Mouse (Mus musculus) CH12.LX (cell line): Measurements from ENCODE around the gene Tmem164. TPM values are rescaled to one million over a fixed set of nuclear protein-coding genes. Genes with fewer than 3 reads are reported as not detected.

Experiments used
- DNase-seq: peaks from one replicate; pipeline ENCODE4 v3.0.0-alpha.2; 2013; ENCODE audit errors: extremely low read depth
- H3K27ac ChIP-seq: 2 replicates; pipeline ENCODE4 v1.5.1; 2012; ENCODE audit warnings: low read depth, mild to moderate bottlenecking, control low read depth, moderate library complexity; ENCODE audit not compliant: insufficient read depth
- H3K27me3 ChIP-seq: replicated peaks from 2 replicates; pipeline ENCODE3; 2012; ENCODE audit warnings: inconsistent platforms
- H3K36me3 ChIP-seq, 2 experiments: replicated peaks in 1 of 2; 2 replicates each; pipeline versions ENCODE3 to v1.6.1; 2012; ENCODE audit warnings: inconsistent platforms in 1 of 2, low read length in 1 of 2, mild to moderate bottlenecking in 1 of 2, mixed read lengths in 1 of 2, moderate library complexity in 1 of 2; ENCODE audit not compliant: control insufficient read depth in 1 of 2, insufficient read depth in 1 of 2
- H3K4me1 ChIP-seq, 2 experiments: 2 replicates each; pipeline ENCODE4 v1.6.1; 2012; ENCODE audit warnings: inconsistent platforms in 1 of 2, moderate library complexity in 1 of 2; ENCODE audit not compliant: insufficient read depth in 2 of 2, control insufficient read depth in 1 of 2
- H3K4me2 ChIP-seq: 2 replicates; pipeline ENCODE4 v1.6.1; 2012; ENCODE audit warnings: low read depth, mild to moderate bottlenecking, control low read depth; ENCODE audit not compliant: poor library complexity, insufficient read depth, severe bottlenecking
- H3K4me3 ChIP-seq, 3 experiments: fragments of 150-350 bp in 1 of 3; sonication (generic) in 1 of 3; replicated peaks in 1 of 3; 2 replicates each; pipeline versions ENCODE3 to v1.5.1; 2011 to 2012; ENCODE audit warnings: low read depth in 2 of 3, low read length in 2 of 3, mild to moderate bottlenecking in 2 of 3, moderate library complexity in 2 of 3, control low read depth in 1 of 3, improper control_type of control experiment in 1 of 3, inconsistent platforms in 1 of 3, mixed read lengths in 1 of 3; ENCODE audit not compliant: poor library complexity in 1 of 3
- H3K79me2 ChIP-seq: replicated peaks from 2 replicates; pipeline ENCODE4 v1.6.1; 2012; ENCODE audit warnings: mild to moderate bottlenecking, moderate library complexity; ENCODE audit not compliant: control insufficient read depth, poor library complexity, insufficient read depth, severe bottlenecking; ENCODE audit errors: extremely low read depth
- H3K9ac ChIP-seq: 2 replicates; pipeline ENCODE4 v1.6.1; 2012; ENCODE audit warnings: low read depth, mild to moderate bottlenecking, control low read depth, moderate library complexity; ENCODE audit not compliant: insufficient read depth
- H3K9me3 ChIP-seq: replicated peaks from 2 replicates; pipeline ENCODE3; 2012; ENCODE audit warnings: low read length, inconsistent platforms, mixed read lengths
- BHLHE40 ChIP-seq: IDR thresholded peaks from 2 replicates; pipeline ENCODE4 v1.6.1; 2011; ENCODE audit warnings: mild to moderate bottlenecking, low read depth, low read length, improper control_type of control experiment
- CTCF ChIP-seq, 2 experiments: IDR thresholded peaks in 1 of 2; conservative IDR thresholded peaks in 1 of 2; 2 replicates each; pipeline ENCODE4 v1.5.1; 2011 to 2012; ENCODE audit warnings: low read depth in 2 of 2, low read length in 2 of 2, improper control_type of control experiment in 1 of 2, inconsistent platforms in 1 of 2, mild to moderate bottlenecking in 1 of 2, moderate library complexity in 1 of 2
- E2F4 ChIP-seq: IDR thresholded peaks from 2 replicates; pipeline ENCODE4 v1.6.1; 2011; ENCODE audit warnings: low read depth, low read length, improper control_type of control experiment; ENCODE audit not compliant: insufficient replicate concordance
- ELF1 ChIP-seq: IDR thresholded peaks from 2 replicates; pipeline ENCODE4 v1.6.1; 2014; ENCODE audit warnings: low read depth, mild to moderate bottlenecking, inconsistent platforms, low read length, improper control_type of control experiment
- EP300 ChIP-seq: IDR thresholded peaks from 2 replicates; pipeline ENCODE4 v1.6.1; 2011; ENCODE audit warnings: low read length, improper control_type of control experiment
- ETS1 ChIP-seq: conservative IDR thresholded peaks from 2 replicates; pipeline ENCODE4 v1.6.1; 2012; ENCODE audit warnings: low read depth, mild to moderate bottlenecking, inconsistent platforms, low read length, improper control_type of control experiment, moderate library complexity
- GABPA ChIP-seq: IDR thresholded peaks from 2 replicates; pipeline ENCODE4 v1.6.1; 2012; ENCODE audit warnings: low read depth, low read length, improper control_type of control experiment, inconsistent platforms; ENCODE audit not compliant: insufficient replicate concordance
- HCFC1 ChIP-seq: IDR thresholded peaks from 2 replicates; pipeline ENCODE4 v1.6.1; 2012; ENCODE audit warnings: low read depth, mild to moderate bottlenecking, inconsistent platforms, low read length, improper control_type of control experiment
- IRF4 ChIP-seq: IDR thresholded peaks from 2 replicates; pipeline ENCODE4 v1.6.1; 2014; ENCODE audit warnings: low read depth, mild to moderate bottlenecking, inconsistent platforms, low read length, improper control_type of control experiment
- JUND ChIP-seq: conservative IDR thresholded peaks from 2 replicates; pipeline ENCODE4 v1.6.1; 2011; ENCODE audit warnings: low read depth, low read length, improper control_type of control experiment
- KAT2A ChIP-seq: IDR thresholded peaks from 2 replicates; pipeline ENCODE4 v1.6.1; 2012; ENCODE audit warnings: low read length, improper control_type of control experiment, inconsistent platforms; ENCODE audit not compliant: insufficient replicate concordance
- MAX ChIP-seq: IDR thresholded peaks from 2 replicates; pipeline ENCODE4 v1.6.1; 2011; ENCODE audit warnings: low read length, improper control_type of control experiment
- MXI1 ChIP-seq: IDR thresholded peaks from 2 replicates; pipeline ENCODE4 v1.6.1; 2011; ENCODE audit warnings: mild to moderate bottlenecking, low read depth, low read length, improper control_type of control experiment
- MYC ChIP-seq: IDR thresholded peaks from 2 replicates; pipeline ENCODE4 v1.6.1; 2011; ENCODE audit warnings: low read depth, mild to moderate bottlenecking, improper control_type of control experiment, low read length
- NRF1 ChIP-seq: IDR thresholded peaks from 2 replicates; pipeline ENCODE4 v1.6.1; 2014; ENCODE audit warnings: low read depth, mild to moderate bottlenecking, inconsistent platforms, low read length, improper control_type of control experiment, moderate library complexity
- PAX5 ChIP-seq: IDR thresholded peaks from 2 replicates; pipeline ENCODE4 v1.6.1; 2012; ENCODE audit warnings: low read length, inconsistent platforms, mixed read lengths
- RCOR1 ChIP-seq: conservative IDR thresholded peaks from 2 replicates; pipeline ENCODE4 v1.6.1; 2012; ENCODE audit warnings: low read depth, mild to moderate bottlenecking, inconsistent platforms, low read length, improper control_type of control experiment
- SIN3A ChIP-seq: IDR thresholded peaks from 2 replicates; pipeline ENCODE4 v1.6.1; 2012; ENCODE audit warnings: low read length, improper control_type of control experiment, inconsistent platforms
- TBP ChIP-seq: conservative IDR thresholded peaks from 2 replicates; pipeline ENCODE4 v1.6.1; 2011; ENCODE audit warnings: low read depth, low read length, improper control_type of control experiment
- TCF12 ChIP-seq: IDR thresholded peaks from 2 replicates; pipeline ENCODE4 v1.6.1; 2014; ENCODE audit warnings: low read depth, mild to moderate bottlenecking, inconsistent platforms, low read length, improper control_type of control experiment
- UBTF ChIP-seq: IDR thresholded peaks from 2 replicates; pipeline ENCODE4 v1.6.1; 2012; ENCODE audit warnings: low read depth, mild to moderate bottlenecking, inconsistent platforms, low read length, improper control_type of control experiment, moderate library complexity
- USF1 ChIP-seq: IDR thresholded peaks from 2 replicates; pipeline ENCODE4 v1.6.1; 2014; ENCODE audit warnings: low read depth, mild to moderate bottlenecking, inconsistent platforms, low read length, improper control_type of control experiment
- USF2 ChIP-seq: conservative IDR thresholded peaks from 2 replicates; pipeline ENCODE4 v1.6.1; 2011; ENCODE audit warnings: low read depth, low read length, improper control_type of control experiment
- ZC3H11A ChIP-seq: IDR thresholded peaks from 2 replicates; pipeline ENCODE4 v1.6.1; 2012; ENCODE audit warnings: low read depth, mild to moderate bottlenecking, inconsistent platforms, low read length, improper control_type of control experiment
- ZKSCAN1 ChIP-seq: IDR thresholded peaks from 2 replicates; pipeline ENCODE4 v1.6.1; 2012; ENCODE audit warnings: low read depth, inconsistent platforms, low read length, improper control_type of control experiment, borderline replicate concordance
- ZMIZ1 ChIP-seq: IDR thresholded peaks from 2 replicates; pipeline ENCODE4 v1.6.1; 2012; ENCODE audit warnings: low read depth, mild to moderate bottlenecking, inconsistent platforms, low read length, improper control_type of control experiment
- ZNF384 ChIP-seq: IDR thresholded peaks from 2 replicates; pipeline ENCODE4 v1.6.1; 2012; ENCODE audit warnings: low read depth, low read length, improper control_type of control experiment, inconsistent platforms
- dilution Hi-C: fragments of 300-500 bp; cut with MboI; formaldehyde crosslinking; loops from 2 replicates; pipeline ENCODE4 v1.14.3; 2020; ENCODE audit warnings: low sequenced_read_pairs; ENCODE audit not compliant: extremely low pct_unique_long_range_greater_than_20kb, extremely low pct_ligation_motif_present
- in situ Hi-C: fragments of 300-500 bp; cut with MboI; formaldehyde crosslinking; loops from 3 replicates; pipeline ENCODE4 v1.14.3; 2019; ENCODE audit warnings: low sequenced_read_pairs, low pct_ligation_motif_present, low pct_unique_long_range_greater_than_20kb, mixed read lengths
- polyA plus RNA-seq: library from polyadenylated mRNA; unstranded; fragments of >175 nt; gene quantifications from 2 replicates; pipeline ENCODE4 v1.2.1, GENCODE M21; 2012; ENCODE audit warnings: low read depth; ENCODE audit not compliant: insufficient read length
- total RNA-seq, 2 experiments: library from RNA; depleted of rRNA; stranded (reverse); fragments of 300-350 nt in 1 of 2; fragments of >200 nt in 1 of 2; gene quantifications; 2 replicates each; pipeline ENCODE4 v1.2.3; 2012 to 2014

Gene Tmem164
- total and polyA plus RNA-seq, 3 experiments = 19.2 to 22.7 (median 21.5) TPM

DNA sequence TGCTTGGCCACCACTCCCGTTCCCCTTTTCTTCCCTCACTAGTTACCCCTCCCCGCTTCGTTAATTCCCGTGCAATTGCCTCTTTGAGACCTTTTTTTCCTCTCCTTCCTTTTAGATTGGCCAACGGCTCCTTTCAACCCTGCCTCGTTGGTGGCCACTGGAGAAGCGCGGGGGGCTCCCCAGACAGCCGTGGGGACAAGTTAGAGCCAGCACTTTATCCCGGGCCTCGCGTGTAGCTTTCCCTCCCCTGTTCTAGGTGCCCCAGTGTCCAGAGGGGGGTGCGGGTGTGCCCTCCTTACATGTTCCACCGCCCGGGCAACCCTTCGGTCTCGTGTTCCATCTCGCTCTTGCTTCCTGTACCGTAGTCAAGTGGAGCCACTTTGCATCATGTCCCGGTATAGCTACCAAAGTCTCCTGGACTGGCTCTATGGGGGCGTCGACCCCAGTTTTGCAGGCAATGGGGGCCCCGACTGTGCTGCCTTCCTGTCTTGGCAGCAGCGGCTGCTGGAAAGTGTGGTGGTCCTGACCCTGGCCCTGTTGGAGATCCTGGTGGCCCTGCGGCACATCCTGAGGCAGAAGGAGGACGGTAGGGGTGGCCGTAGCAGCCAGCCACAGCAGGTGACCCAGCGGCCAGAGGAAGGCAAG lies 1.1 kb downstream of the Tmem164 start:
- DNase-seq = no peak
- H3K36me3 ChIP-seq = peaks cover 0 to 9% of the 10 kb centered on the region in 2 experiments
- H3K9ac ChIP-seq = peak overlapping the region; percentile 71
- H3K9me3 ChIP-seq = no peaks in the 10 kb centered on the region
- H3K27ac ChIP-seq = no peak overlapping the region
- peak overlapping the region; percentile 61 for H3K4me2 ChIP-seq
- TF ChIP-seq ZMIZ1 = no peak
- no peak for TF ChIP-seq IRF4
- TF ChIP-seq MYC = no peak
- no peak for TF ChIP-seq TBP
- no peak for TF ChIP-seq BHLHE40
- no peak for TF ChIP-seq UBTF
- no peak for TF ChIP-seq MAX
- no peak for TF ChIP-seq GABPA
- TF ChIP-seq KAT2A = no peak
- no peak for TF ChIP-seq HCFC1
- no peak for TF ChIP-seq SIN3A
- TF ChIP-seq USF2 = no peak
- no peak for TF ChIP-seq PAX5
- TF ChIP-seq ELF1 = no peak
- no peak for TF ChIP-seq ZNF384
- TF ChIP-seq JUND = no peak
- TF ChIP-seq RCOR1 = no peak
- no peak for TF ChIP-seq ZC3H11A
- no peak for TF ChIP-seq USF1
- TF ChIP-seq E2F4 = no peak
- peaks cover 4 to 41% of the 10 kb centered on the region in 2 experiments; a peak in 3 of 4 replicates for H3K4me1 ChIP-seq
- peak overlapping the region; percentile 49 to 91 (median 63) for H3K4me3 ChIP-seq
- H3K79me2 ChIP-seq = peaks cover 13% of the 10 kb centered on the region
- dilution Hi-C loops = no loop called here
- in situ Hi-C loops = no loop called here
- no peaks in the 10 kb centered on the region for H3K27me3 ChIP-seq

DNA sequence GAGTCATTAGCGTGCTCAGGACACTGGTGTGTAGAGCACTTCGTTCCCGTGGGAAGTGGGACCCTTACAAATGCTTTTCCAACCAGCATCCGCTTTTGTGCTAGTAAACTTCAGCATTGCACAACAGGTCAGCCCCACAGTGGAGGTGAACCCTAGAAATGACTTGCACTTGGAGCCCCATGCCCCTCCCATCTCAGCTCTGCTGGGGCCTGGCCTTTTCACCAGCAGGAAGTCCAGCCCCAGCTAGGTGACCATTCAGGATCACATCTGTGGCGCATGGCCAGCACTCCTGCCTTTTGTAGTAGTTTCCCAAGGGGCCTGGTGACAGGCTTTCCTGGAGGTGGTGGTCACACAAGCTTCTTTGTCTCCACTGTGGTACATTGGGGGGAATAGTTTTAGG lies 1.8 kb downstream of the Tmem164 start:
- dilution Hi-C loops (no loop called here), in situ Hi-C loops (no loop called here)
- Histone ChIP-seq H3K36me3 (peaks cover 0 to 13% of the 10 kb centered on the region in 2 experiments), H3K4me1 (peaks cover 4 to 44% of the 10 kb centered on the region in 2 experiments; a peak in 3 of 4 replicates), H3K4me2 (peak overlapping the region; percentile 61), H3K9ac (no peak overlapping the region; the same call in 1 of the 2 replicates), H3K27me3 (no peaks in the 10 kb centered on the region), H3K4me3 (peak overlapping the region; percentile 49 to 91 (median 63)), H3K79me2 (peaks cover 13% of the 10 kb centered on the region), H3K9me3 (no peaks in the 10 kb centered on the region), H3K27ac (no peak overlapping the region)
- no peak for TF ChIP-seq MXI1
- TF ChIP-seq ZKSCAN1 = no peak
- no peak for TF ChIP-seq IRF4
- TF ChIP-seq TCF12 = no peak
- TF ChIP-seq NRF1 = no peak
- TF ChIP-seq MAX = no peak
- no peak for TF ChIP-seq SIN3A
- TF ChIP-seq BHLHE40 = no peak
- no peak for TF ChIP-seq UBTF
- TF ChIP-seq EP300 = no peak
- TF ChIP-seq E2F4 = no peak
- no peak for TF ChIP-seq GABPA
- no peak for TF ChIP-seq USF1
- no peak for TF ChIP-seq ETS1
- TF ChIP-seq HCFC1 = no peak
- no peak for TF ChIP-seq RCOR1
- no peak for TF ChIP-seq CTCF (conservative IDR thresholded peaks at IDR 0.05 in 1 of 2, IDR thresholded peaks at IDR 0.05 in 1 of 2; ENCODE audit: low read depth in 2 of 2, low read length in 2 of 2)
- no peak for DNase-seq
